Mouse (Mus musculus): Measurements from ENCODE around the gene Zc3hc1. TPM values are rescaled to one million over a fixed set of nuclear protein-coding genes. Genes with fewer than 3 reads are reported as not detected.

The Zc3hc1 gene
- polyA plus RNA-seq, 1 experiment: 41.6 TPM

DNA sequence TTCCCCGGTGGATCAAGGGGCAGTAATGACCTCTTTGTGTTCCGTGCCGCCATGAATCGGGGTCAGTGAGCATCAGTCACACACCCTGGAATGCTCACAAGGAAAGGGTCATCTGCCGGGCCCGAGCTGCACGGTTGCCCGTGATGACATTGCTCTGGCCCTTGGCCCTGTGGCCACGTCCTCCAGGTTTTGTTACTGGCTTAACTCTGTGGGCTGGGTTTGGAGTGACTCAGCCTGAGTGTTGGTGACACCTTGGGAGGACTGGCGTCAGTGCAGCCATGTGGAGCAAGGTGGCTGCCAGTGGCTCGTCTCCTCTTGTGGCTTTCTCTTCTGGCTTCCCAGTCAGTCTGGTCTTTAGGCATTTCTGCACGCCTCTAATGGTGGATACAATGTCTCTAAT lies 34.1 kb downstream of the Zc3hc1 start:
- Histone ChIP-seq H3ac (ENCODE audit: control insufficient read depth, insufficient read length, low read depth) (no peak overlapping the region), H3K79me2 (ENCODE audit: control insufficient read depth, insufficient read depth) (no peaks in the 10 kb centered on the region), H3K79me3 (ENCODE audit: low read depth) (no peaks in the 10 kb centered on the region), H3K27me3 (ENCODE audit: control insufficient read depth, insufficient read depth, insufficient read length) (no peaks in the 10 kb centered on the region), H3K36me3 (ENCODE audit: control insufficient read depth, insufficient read depth) (no peaks in the 10 kb centered on the region), H3K4me3 (ENCODE audit: insufficient read depth, poor library complexity, severe bottlenecking) (no peak overlapping the region)
- TF ChIP-seq MAX (IDR thresholded peaks at IDR 0.05) (no peak), CEBPB (IDR thresholded peaks at IDR 0.05; ENCODE audit: low read depth) (no peak), USF1 (IDR thresholded peaks at IDR 0.05; ENCODE audit: low read depth) (no peak), FOSL1 (IDR thresholded peaks at IDR 0.05; ENCODE audit: insufficient read depth, low read length, poor library complexity, severe bottlenecking) (no peak), MYOD1 (IDR thresholded peaks at IDR 0.05; ENCODE audit: control insufficient read depth, insufficient read length, low read depth) (no peak)

DNA sequence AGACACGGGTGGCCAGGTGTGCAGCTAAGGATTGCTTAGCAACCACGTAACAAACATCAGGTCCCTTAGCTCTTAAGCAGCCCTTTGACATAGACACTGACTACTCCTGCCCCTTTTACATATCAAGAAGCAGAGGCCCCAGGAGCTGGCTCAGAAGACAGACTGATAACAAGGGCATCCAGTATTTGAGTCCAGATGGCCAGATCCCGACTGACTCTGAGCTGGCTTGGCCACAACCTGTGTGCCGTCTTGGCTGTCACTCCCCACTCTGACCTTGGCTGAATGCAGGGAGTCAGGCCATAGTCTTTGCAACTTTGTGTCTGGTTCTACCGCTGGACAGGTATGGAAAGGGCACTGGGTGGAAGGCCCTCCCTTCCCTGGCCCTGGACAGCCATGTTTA lies 34.7 kb downstream of the Zc3hc1 start:
- no peaks in the 10 kb centered on the region for H3K79me2 ChIP-seq (ENCODE audit: control insufficient read depth, insufficient read depth)
- no peaks in the 10 kb centered on the region for H3K36me3 ChIP-seq (ENCODE audit: control insufficient read depth, insufficient read depth)
- no peaks in the 10 kb centered on the region for H3K27me3 ChIP-seq (ENCODE audit: control insufficient read depth, insufficient read depth, insufficient read length)
- H3ac ChIP-seq (ENCODE audit: control insufficient read depth, insufficient read length, low read depth): no peak overlapping the region
- TF ChIP-seq MYOG (IDR thresholded peaks at IDR 0.05; ENCODE audit: control insufficient read depth, extremely low read depth, insufficient read length): no peak
- TF ChIP-seq MYOD1 (IDR thresholded peaks at IDR 0.05; ENCODE audit: control insufficient read depth, insufficient read length, low read depth): no peak
- TF ChIP-seq CTCF (IDR thresholded peaks at IDR 0.05; ENCODE audit: control insufficient read depth, insufficient read depth, insufficient read length): no peak
- no peak for TF ChIP-seq MAX (IDR thresholded peaks at IDR 0.05)
- TF ChIP-seq CEBPB (IDR thresholded peaks at IDR 0.05; ENCODE audit: low read depth): no peak
- no peak for TF ChIP-seq FOSL1 (IDR thresholded peaks at IDR 0.05; ENCODE audit: insufficient read depth, low read length, poor library complexity, severe bottlenecking)
- H3K4me3 ChIP-seq (ENCODE audit: insufficient read depth, poor library complexity, severe bottlenecking): no peak overlapping the region
- no peaks in the 10 kb centered on the region for H3K79me3 ChIP-seq (ENCODE audit: low read depth)

DNA sequence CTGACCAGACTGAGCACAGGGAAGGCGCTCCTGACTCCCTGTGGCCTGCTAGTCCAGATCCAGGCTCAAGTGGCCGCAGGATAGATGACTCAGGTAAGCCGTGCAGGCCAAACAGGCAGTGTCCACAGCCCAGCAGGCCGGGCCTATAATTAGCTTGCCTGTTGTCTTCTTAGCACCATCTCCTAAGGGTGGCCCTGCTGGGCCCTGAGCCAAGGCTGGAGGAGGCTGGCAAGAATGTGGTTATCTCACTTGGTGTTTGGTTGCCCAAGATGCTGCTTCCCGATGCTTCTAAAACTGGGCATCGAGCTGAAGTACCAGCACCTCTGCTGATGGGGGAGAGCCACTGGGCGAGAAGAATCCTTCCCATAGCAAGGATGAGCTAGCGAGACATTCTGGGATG lies 35.1 kb downstream of the Zc3hc1 start:
- Histone ChIP-seq H3ac (ENCODE audit: control insufficient read depth, insufficient read length, low read depth) (no peak overlapping the region), H3K27me3 (ENCODE audit: control insufficient read depth, insufficient read depth, insufficient read length) (no peaks in the 10 kb centered on the region), H3K4me3 (ENCODE audit: insufficient read depth, poor library complexity, severe bottlenecking) (no peak overlapping the region), H3K79me2 (ENCODE audit: control insufficient read depth, insufficient read depth) (no peaks in the 10 kb centered on the region), H3K79me3 (ENCODE audit: low read depth) (no peaks in the 10 kb centered on the region), H3K36me3 (ENCODE audit: control insufficient read depth, insufficient read depth) (no peaks in the 10 kb centered on the region)
- TF ChIP-seq CTCF (IDR thresholded peaks at IDR 0.05; ENCODE audit: control insufficient read depth, insufficient read depth, insufficient read length) (no peak), CEBPB (IDR thresholded peaks at IDR 0.05; ENCODE audit: low read depth) (peak; percentile 15)

DNA sequence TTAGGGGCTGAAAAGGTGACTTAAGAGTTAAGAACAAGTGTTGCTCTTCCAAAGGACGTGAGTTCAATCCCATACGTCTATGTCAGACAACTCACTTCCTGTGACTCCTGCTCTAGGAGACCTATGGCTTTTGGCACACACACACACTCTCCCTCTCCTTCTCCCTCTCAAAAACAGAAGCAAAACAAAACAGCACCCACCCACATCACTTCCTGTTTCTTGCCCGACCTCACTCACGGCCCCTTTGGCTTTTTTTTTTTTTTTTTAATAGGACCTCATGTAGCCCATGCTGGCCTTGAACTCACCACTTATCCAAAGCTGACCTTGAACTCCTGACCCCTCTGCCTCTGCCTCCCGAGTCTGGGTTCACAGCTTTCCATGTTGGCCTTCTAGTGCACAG lies 36.1 kb downstream of the Zc3hc1 start:
- no peaks in the 10 kb centered on the region for H3K36me3 ChIP-seq (ENCODE audit: control insufficient read depth, insufficient read depth)
- TF ChIP-seq USF1 (IDR thresholded peaks at IDR 0.05; ENCODE audit: low read depth) (no peak), MYOG (IDR thresholded peaks at IDR 0.05; ENCODE audit: control insufficient read depth, extremely low read depth, insufficient read length) (no peak), MYOD1 (IDR thresholded peaks at IDR 0.05; ENCODE audit: control insufficient read depth, insufficient read length, low read depth) (no peak), CTCF (IDR thresholded peaks at IDR 0.05; ENCODE audit: control insufficient read depth, insufficient read depth, insufficient read length) (no peak), CEBPB (IDR thresholded peaks at IDR 0.05; ENCODE audit: low read depth) (no peak), FOSL1 (IDR thresholded peaks at IDR 0.05; ENCODE audit: insufficient read depth, low read length, poor library complexity, severe bottlenecking) (no peak), MAX (IDR thresholded peaks at IDR 0.05) (no peak)
- H3K27me3 ChIP-seq (ENCODE audit: control insufficient read depth, insufficient read depth, insufficient read length): no peaks in the 10 kb centered on the region
- H3K79me3 ChIP-seq (ENCODE audit: low read depth): no peaks in the 10 kb centered on the region
- H3K4me3 ChIP-seq (ENCODE audit: insufficient read depth, poor library complexity, severe bottlenecking): no peak overlapping the region
- H3K79me2 ChIP-seq (ENCODE audit: control insufficient read depth, insufficient read depth): no peaks in the 10 kb centered on the region
- H3ac ChIP-seq (ENCODE audit: control insufficient read depth, insufficient read length, low read depth): no peak overlapping the region

DNA sequence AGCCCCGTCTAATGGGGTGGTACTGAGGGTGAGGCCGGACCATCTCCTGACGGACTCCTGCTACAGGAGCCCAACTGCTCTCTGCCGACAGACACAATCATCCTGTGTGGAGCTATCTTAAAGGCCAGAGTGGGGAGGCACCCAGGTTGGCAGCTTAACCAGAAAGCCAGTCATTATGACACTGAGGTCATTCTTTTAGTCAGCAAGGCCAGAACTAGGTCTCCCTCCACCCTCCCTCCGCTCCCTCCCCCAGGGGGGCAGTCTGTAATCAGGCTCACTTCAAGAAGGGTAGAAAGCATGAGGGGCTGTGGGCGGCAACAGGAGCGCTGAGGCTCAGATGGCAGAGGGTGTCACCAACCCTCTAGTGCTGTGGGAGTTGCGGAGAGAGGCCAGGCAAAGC lies 37.2 kb downstream of the Zc3hc1 start:
- no peaks in the 10 kb centered on the region for H3K27me3 ChIP-seq (ENCODE audit: control insufficient read depth, insufficient read depth, insufficient read length)

DNA sequence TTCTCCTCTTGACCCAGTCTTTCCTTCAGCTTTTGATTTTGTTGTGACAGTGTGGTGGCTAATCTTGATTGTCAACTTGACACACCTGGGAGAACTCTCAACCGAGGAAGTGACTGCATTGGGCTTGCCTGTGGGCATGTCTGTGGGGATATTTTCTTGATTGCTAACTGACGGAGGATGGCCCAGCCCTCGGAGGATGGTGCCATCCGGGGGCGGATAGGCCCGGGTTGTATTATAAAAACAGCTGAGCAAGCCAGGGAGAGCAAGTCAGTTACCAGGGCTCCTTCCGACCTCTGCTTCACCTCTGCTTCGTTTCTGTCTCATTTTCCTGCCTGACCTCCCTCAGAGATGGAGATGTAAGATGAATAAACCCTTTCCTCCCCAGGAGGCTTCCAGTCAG lies 38.1 kb downstream of the Zc3hc1 start:
- H3K27me3 ChIP-seq (ENCODE audit: control insufficient read depth, insufficient read depth, insufficient read length): no peaks in the 10 kb centered on the region

More for the DNA sequence above, 37.2 kb downstream of the Zc3hc1 start:
- H3K4me3 ChIP-seq (ENCODE audit: insufficient read depth, poor library complexity, severe bottlenecking): no peak overlapping the region
- TF ChIP-seq MAX (IDR thresholded peaks at IDR 0.05) (no peak), FOSL1 (IDR thresholded peaks at IDR 0.05; ENCODE audit: insufficient read depth, low read length, poor library complexity, severe bottlenecking) (no peak), CTCF (IDR thresholded peaks at IDR 0.05; ENCODE audit: control insufficient read depth, insufficient read depth, insufficient read length) (no peak), USF1 (IDR thresholded peaks at IDR 0.05; ENCODE audit: low read depth) (no peak), CEBPB (IDR thresholded peaks at IDR 0.05; ENCODE audit: low read depth) (no peak), MYOD1 (IDR thresholded peaks at IDR 0.05; ENCODE audit: control insufficient read depth, insufficient read length, low read depth) (no peak), MYOG (IDR thresholded peaks at IDR 0.05; ENCODE audit: control insufficient read depth, extremely low read depth, insufficient read length) (no peak)
- H3ac ChIP-seq (ENCODE audit: control insufficient read depth, insufficient read length, low read depth): no peak overlapping the region
- no peaks in the 10 kb centered on the region for H3K36me3 ChIP-seq (ENCODE audit: control insufficient read depth, insufficient read depth)
- H3K79me3 ChIP-seq (ENCODE audit: low read depth): no peaks in the 10 kb centered on the region
- H3K79me2 ChIP-seq (ENCODE audit: control insufficient read depth, insufficient read depth): no peaks in the 10 kb centered on the region

More for the DNA sequence above, 38.1 kb downstream of the Zc3hc1 start:
- no peak for TF ChIP-seq CEBPB (IDR thresholded peaks at IDR 0.05; ENCODE audit: low read depth)
- TF ChIP-seq CTCF (IDR thresholded peaks at IDR 0.05; ENCODE audit: control insufficient read depth, insufficient read depth, insufficient read length): no peak
- no peak for TF ChIP-seq FOSL1 (IDR thresholded peaks at IDR 0.05; ENCODE audit: insufficient read depth, low read length, poor library complexity, severe bottlenecking)
- TF ChIP-seq USF1 (IDR thresholded peaks at IDR 0.05; ENCODE audit: low read depth): no peak
- TF ChIP-seq MAX (IDR thresholded peaks at IDR 0.05): no peak
- TF ChIP-seq MYOG (IDR thresholded peaks at IDR 0.05; ENCODE audit: control insufficient read depth, extremely low read depth, insufficient read length): no peak
- TF ChIP-seq MYOD1 (IDR thresholded peaks at IDR 0.05; ENCODE audit: control insufficient read depth, insufficient read length, low read depth): no peak
- H3K36me3 ChIP-seq (ENCODE audit: control insufficient read depth, insufficient read depth): no peaks in the 10 kb centered on the region
- no peaks in the 10 kb centered on the region for H3K79me2 ChIP-seq (ENCODE audit: control insufficient read depth, insufficient read depth)
- no peaks in the 10 kb centered on the region for H3K79me3 ChIP-seq (ENCODE audit: low read depth)
- no peak overlapping the region for H3ac ChIP-seq (ENCODE audit: control insufficient read depth, insufficient read length, low read depth)
- no peak overlapping the region for H3K4me3 ChIP-seq (ENCODE audit: insufficient read depth, poor library complexity, severe bottlenecking)

Measured in C2C12 (cell line).